Mouse (Mus musculus) retina, adult 2 months (tissue): ENCODE measurements around the gene Gm12253.

ENCODE experiments used
- DNase-seq: peaks from one replicate; pipeline ENCODE4 v3.0.0-alpha.2; 2012; ENCODE audit warnings: low read depth, low spot score

Gm12253 gene

GRCm38 (mm10) chr11:58432259-58432658 is at the start of gene Gm12253:
Gene Gm12253 (plus strand): TSS chr11:58432559.
- no peak for DNase-seq

DNA sequence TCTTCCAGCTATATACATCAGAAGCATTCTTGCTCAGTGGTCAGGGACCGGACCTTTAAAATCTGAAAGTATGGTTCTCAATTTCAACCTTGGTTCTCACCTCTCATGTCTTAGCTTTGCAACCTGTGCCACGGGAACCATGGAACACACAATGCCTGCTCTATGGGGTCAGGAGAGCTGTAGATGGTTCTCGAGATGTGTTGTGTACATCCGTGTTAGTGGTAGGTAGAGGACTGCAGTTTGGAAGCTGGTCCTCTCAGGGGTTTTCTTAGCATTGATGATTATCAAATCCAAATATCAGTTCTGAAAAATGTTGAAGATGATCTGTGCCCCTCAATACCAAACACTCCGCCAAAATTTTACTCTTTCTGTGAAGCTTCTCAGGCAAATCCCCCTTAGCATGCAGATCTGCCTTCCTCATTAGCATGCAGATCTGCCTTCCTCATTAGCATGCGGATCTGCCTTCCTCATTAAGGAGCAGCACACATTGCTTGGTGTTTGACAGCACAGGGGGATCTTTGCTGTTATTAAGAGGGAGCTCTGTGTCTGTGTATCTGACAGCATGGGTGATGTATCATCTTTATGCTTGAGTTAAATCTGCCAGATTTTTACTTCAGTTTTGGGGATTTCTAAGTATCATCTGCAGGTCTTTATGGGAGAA is 32.2 kb upstream of the Gm12253 start:
- DNase-seq: no peak

- no peak for DNase-seq
These were observed 31.7 kb upstream of the Gm12253 start for GRCm38 (mm10) chr11:58400655-58401054.

GRCm38 (mm10) chr11:58408066-58408465 is 24.3 kb upstream of the Gm12253 start:
- DNase-seq: no peak

DNA sequence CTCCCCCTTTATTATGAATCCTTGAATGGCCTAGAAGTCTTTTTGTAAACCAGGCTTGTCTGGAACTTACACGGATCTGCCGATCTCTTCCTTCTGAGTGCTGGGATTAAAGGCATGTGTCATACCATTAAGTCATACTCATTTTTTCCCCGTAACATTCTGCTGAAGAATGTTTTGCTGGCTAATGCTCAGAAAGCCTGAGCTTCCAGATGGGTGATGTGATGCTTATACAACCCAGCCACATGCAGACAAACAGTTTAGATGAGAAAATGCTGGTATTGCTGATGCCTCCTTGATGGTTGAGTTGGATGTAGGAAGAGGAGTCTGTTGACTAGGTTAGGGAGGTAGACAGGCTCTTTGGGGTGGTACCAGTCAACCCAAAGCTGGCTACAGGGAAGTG is 14.0 kb upstream of the Gm12253 start:
- DNase-seq: no peak

DNA sequence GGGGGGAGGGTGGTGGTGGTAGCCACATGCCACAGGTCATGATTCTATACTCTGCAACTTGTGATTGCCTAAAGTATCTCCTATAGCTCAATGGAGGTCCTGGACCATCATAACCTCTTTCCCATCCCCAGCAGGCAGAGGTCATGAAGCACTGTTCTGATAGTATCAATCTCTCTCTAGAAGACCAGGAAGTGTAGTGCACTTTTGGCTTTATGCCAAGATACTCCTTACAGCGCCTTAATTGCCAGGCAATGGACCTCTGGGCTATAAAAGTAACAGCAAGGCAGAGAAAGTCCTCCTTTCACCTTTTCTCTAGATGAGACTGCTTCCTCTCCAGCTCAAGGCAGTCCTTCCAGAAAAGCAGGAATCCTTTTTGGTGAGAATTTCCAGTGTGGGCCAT is 11.5 kb upstream of the Gm12253 start, which contains the start of gene 1810065E05Rik:
Gene 1810065E05Rik (plus strand): TSS at position 297 of the 400 bp plus-strand sequence.
- no peak for DNase-seq

DNA sequence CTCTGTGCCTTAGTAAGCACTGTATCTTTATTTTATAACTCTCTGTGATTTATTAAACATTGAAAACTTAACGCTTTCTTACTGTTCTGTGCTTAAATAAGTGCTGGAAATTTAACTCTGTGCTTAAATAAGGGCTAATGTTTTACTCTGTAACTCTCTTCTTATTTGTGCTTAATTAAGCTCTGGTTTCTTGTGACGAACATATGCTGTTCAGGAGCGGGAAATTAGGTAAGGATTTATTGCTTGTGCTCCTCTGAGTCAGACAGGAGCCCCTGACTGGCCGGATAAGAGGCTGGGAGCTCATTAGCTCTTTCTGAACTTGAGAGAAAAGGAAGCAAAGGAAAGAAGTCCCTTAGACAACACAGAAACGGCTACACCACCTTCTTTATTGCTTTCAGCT is 5.5 kb downstream of the Gm12253 start:
- DNase-seq: no peak

GRCm38 (mm10) chr11:58452759-58453158 is 20.4 kb downstream of the Gm12253 start, which contains the start of gene Lypd9:
Gene Lypd9 (minus strand): TSS chr11:58452923.
- DNase-seq: no peak

- DNase-seq: no peak
These were observed 21.2 kb downstream of the Gm12253 start for GRCm38 (mm10) chr11:58453592-58453991.

DNA sequence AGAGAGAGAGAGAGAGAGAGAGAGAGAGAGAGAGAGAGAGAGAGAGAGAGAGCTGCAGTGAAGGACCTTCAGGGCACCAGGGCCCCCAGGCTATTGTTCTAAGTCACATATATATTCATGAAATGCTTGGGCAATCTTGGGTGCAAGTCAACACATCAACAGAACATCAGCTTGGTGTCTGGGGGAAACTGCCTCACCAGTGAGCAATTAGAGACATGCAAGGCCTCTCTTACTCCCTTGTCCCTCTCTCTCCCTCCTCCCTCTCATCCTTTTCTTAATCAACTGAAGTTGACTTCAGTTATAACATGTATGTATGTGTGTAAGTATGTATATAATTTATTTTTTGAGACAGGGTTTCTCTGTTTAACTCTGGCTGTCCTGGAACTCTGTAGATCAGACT is 29.8 kb downstream of the Gm12253 start, which contains the start of gene Olfr30:
Gene Olfr30 (minus strand): TSS at position 101 of the 400 bp plus-strand sequence.
- DNase-seq: no peak
